Mouse (Mus musculus) liver, adult 2 months (tissue): ENCODE measurements around the gene Grap. TPM values are rescaled to one million over a fixed set of nuclear protein-coding genes. Genes with fewer than 3 reads are reported as not detected.

Experiments used
- DNase-seq: peaks from one replicate; pipeline ENCODE4 v3.0.0-alpha.2; 2011; ENCODE audit warnings: low read depth, low spot score; ENCODE audit errors: extremely low read depth
- H3K27ac ChIP-seq: fragments of 200-500 bp; replicated peaks from 2 replicates; pipeline ENCODE4 v1.5.1; 2012; ENCODE audit warnings: low read depth, mild to moderate bottlenecking, control low read depth, inconsistent platforms, low read length; ENCODE audit not compliant: insufficient read depth
- H3K27me3 ChIP-seq: fragments of 200-500 bp; 2 replicates; pipeline ENCODE4 v1.6.1; 2012; ENCODE audit warnings: mild to moderate bottlenecking, moderate library complexity, low read length, inconsistent platforms; ENCODE audit not compliant: control insufficient read depth, insufficient read depth
- H3K36me3 ChIP-seq: fragments of 200-500 bp; 2 replicates; pipeline ENCODE4 v1.6.1; 2012; ENCODE audit warnings: low read length, inconsistent platforms; ENCODE audit not compliant: control insufficient read depth, insufficient read depth
- H3K4me1 ChIP-seq: fragments of 200-500 bp; 2 replicates; pipeline ENCODE4 v1.6.1; 2011; ENCODE audit warnings: low read length; ENCODE audit not compliant: control insufficient read depth, insufficient read depth
- H3K4me3 ChIP-seq: fragments of 200-500 bp; 2 replicates; pipeline ENCODE4 v1.5.1; 2011; ENCODE audit warnings: low read depth, mild to moderate bottlenecking, control low read depth, low read length, moderate library complexity; ENCODE audit not compliant: insufficient read depth
- H3K79me2 ChIP-seq: fragments of 200-500 bp; 2 replicates; pipeline ENCODE4 v1.6.1; 2012; ENCODE audit warnings: inconsistent platforms, mild to moderate bottlenecking, low read length, moderate library complexity; ENCODE audit not compliant: control insufficient read depth, insufficient read depth
- H3K9ac ChIP-seq: fragments of 200-500 bp; 2 replicates; pipeline ENCODE4 v1.6.1; 2012; ENCODE audit warnings: low read depth, mild to moderate bottlenecking, control low read depth, inconsistent platforms, low read length
- CTCF ChIP-seq: fragments of 200-500 bp; IDR thresholded peaks from 2 replicates; pipeline ENCODE4 v1.5.1; 2011; ENCODE audit warnings: low read depth, low read length, control low read depth
- POLR2A ChIP-seq: fragments of 200-500 bp; IDR thresholded peaks from 2 replicates; pipeline ENCODE4 v1.6.1; 2011; ENCODE audit warnings: low read length, control low read depth; ENCODE audit not compliant: insufficient read depth; ENCODE audit errors: extremely low read depth
- WGBS: fragments of 180-500 bp; shearing (Covaris S2); methylation state at CpG from one replicate; pipeline ENCODE4 v1.1.7; 2018; 5-methylcytosine and 5-hydroxymethylcytosine counted together
- polyA plus RNA-seq: library from polyadenylated mRNA; depleted of rRNA; stranded (reverse); fragments of >200 nt; gene quantifications from 2 replicates; pipeline ENCODE4 v1.2.3, GENCODE M21; 2012
- total RNA-seq: library from RNA; depleted of rRNA; stranded (reverse); fragments of >200 nt; gene quantifications from 2 replicates; pipeline ENCODE4 v1.2.3, GENCODE M21; 2014

Grap gene
- total and polyA plus RNA-seq, 2 experiments = 3.4 to 3.8 TPM

GRCm38 (mm10) chr11:61657432-61657831, 4.4 kb downstream of the Grap start:
- no peaks in the 10 kb centered on the region for H3K4me1 ChIP-seq
- H3K9ac ChIP-seq = no peak overlapping the region
- H3K79me2 ChIP-seq = no peaks in the 10 kb centered on the region
- no peaks in the 10 kb centered on the region for H3K36me3 ChIP-seq
- no peak for DNase-seq
- no peaks in the 10 kb centered on the region for H3K27me3 ChIP-seq
- TF ChIP-seq POLR2A = no peak
- TF ChIP-seq CTCF = no peak
- no peak overlapping the region for H3K4me3 ChIP-seq
- WGBS = 77% methylated on average over 2 of the region's 2 CpGs
- H3K27ac ChIP-seq = no peak overlapping the region

- H3K27me3 ChIP-seq = no peaks in the 10 kb centered on the region
- H3K27ac ChIP-seq = no peak overlapping the region
- TF ChIP-seq POLR2A = no peak
- no peak for TF ChIP-seq CTCF
- no peak overlapping the region for H3K9ac ChIP-seq
- 94% methylated on average over 3 of the region's 3 CpGs for WGBS
- no peaks in the 10 kb centered on the region for H3K79me2 ChIP-seq
- no peaks in the 10 kb centered on the region for H3K4me1 ChIP-seq
- H3K4me3 ChIP-seq = no peak overlapping the region
- no peaks in the 10 kb centered on the region for H3K36me3 ChIP-seq
- DNase-seq = no peak
These were observed 5.4 kb downstream of the Grap start for GRCm38 (mm10) chr11:61658360-61658922.

GRCm38 (mm10) chr11:61659011-61659858, 6.2 kb downstream of the Grap start:
- H3K79me2 ChIP-seq = no peaks in the 10 kb centered on the region
- no peaks in the 10 kb centered on the region for H3K36me3 ChIP-seq
- WGBS = 86% methylated on average over 4 of the region's 4 CpGs
- H3K4me1 ChIP-seq = no peaks in the 10 kb centered on the region
- no peaks in the 10 kb centered on the region for H3K27me3 ChIP-seq
- no peak overlapping the region for H3K27ac ChIP-seq
- H3K4me3 ChIP-seq = no peak overlapping the region
- no peak for DNase-seq
- TF ChIP-seq POLR2A (no peak), CTCF (no peak)
- H3K9ac ChIP-seq = no peak overlapping the region

- DNase-seq = no peak
- no peaks in the 10 kb centered on the region for H3K36me3 ChIP-seq
- TF ChIP-seq CTCF = no peak
- H3K27me3 ChIP-seq = no peaks in the 10 kb centered on the region
- H3K4me3 ChIP-seq = no peak overlapping the region
- 93% methylated on average over 8 of the region's 8 CpGs for WGBS
- no peak overlapping the region for H3K27ac ChIP-seq
- no peaks in the 10 kb centered on the region for H3K4me1 ChIP-seq
- H3K9ac ChIP-seq = no peak overlapping the region
- no peaks in the 10 kb centered on the region for H3K79me2 ChIP-seq
These were observed 6.9 kb downstream of the Grap start for GRCm38 (mm10) chr11:61660001-61660400.

GRCm38 (mm10) chr11:61660806-61661392, 7.8 kb downstream of the Grap start:
- H3K4me1 ChIP-seq = no peaks in the 10 kb centered on the region
- H3K4me3 ChIP-seq = no peak overlapping the region
- DNase-seq = no peak
- H3K36me3 ChIP-seq = no peaks in the 10 kb centered on the region
- no peak for TF ChIP-seq POLR2A
- no peak for TF ChIP-seq CTCF
- 56% methylated on average over 7 of the region's 7 CpGs for WGBS
- H3K79me2 ChIP-seq = no peaks in the 10 kb centered on the region
- no peak overlapping the region for H3K9ac ChIP-seq
- no peak overlapping the region for H3K27ac ChIP-seq
- no peaks in the 10 kb centered on the region for H3K27me3 ChIP-seq

GRCm38 (mm10) chr11:61662189-61662588, 9.1 kb downstream of the Grap start:
- Histone ChIP-seq H3K36me3 (no peaks in the 10 kb centered on the region), H3K79me2 (no peaks in the 10 kb centered on the region), H3K4me1 (no peaks in the 10 kb centered on the region), H3K27me3 (no peaks in the 10 kb centered on the region), H3K9ac (no peak overlapping the region), H3K4me3 (no peak overlapping the region), H3K27ac (no peak overlapping the region)
- TF ChIP-seq POLR2A (no peak), CTCF (no peak)
- 92% methylated on average over 5 of the region's 5 CpGs for WGBS
- no peak for DNase-seq
